Mouse (Mus musculus): Measurements from ENCODE around the gene Stag2. TPM values are rescaled to one million over a fixed set of nuclear protein-coding genes. Genes with fewer than 3 reads are reported as not detected.

Gene Stag2
- total RNA-seq, 2 experiments from 2014 or later: 54.3 to 57.3 TPM

GRCm38 (mm10) chrX:42194608-42195007 lies 45.5 kb downstream of the Stag2 start:
- intact Hi-C loops (cut with DNase I): loop anchor here (5.0 kb wide), 1 partner anchor 42 kb away; no protein-coding TSS in a partner anchor
- DNase-seq: no peak

GRCm38 (mm10) chrX:42202482-42202881 lies 53.4 kb downstream of the Stag2 start:
- no peak for DNase-seq
- intact Hi-C loops (cut with DNase I): loop anchor here (5.0 kb wide), 1 partner anchor 35 kb away; no protein-coding TSS in a partner anchor

DNA sequence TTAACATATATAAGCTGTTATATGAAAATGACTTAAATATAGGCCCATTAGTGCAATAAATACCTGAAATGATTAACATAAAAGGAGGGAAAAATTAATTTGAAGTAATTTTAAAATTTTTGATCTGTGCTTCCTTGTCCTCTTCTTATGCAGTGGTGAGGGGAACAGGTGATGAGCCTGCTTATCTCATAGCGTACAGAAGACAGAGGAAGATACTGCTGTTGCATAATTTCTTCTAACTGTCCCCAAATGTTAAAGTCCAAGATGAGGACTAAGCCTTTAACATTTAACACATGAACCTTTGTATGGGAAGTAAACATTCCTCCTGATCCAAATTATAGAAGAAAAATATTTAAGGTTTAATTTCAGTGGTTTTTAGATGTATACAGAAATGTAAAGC lies 66.6 kb downstream of the Stag2 start:
- intact Hi-C loops (cut with DNase I): no loop called here

GRCm38 (mm10) chrX:42250342-42250741 lies 101.2 kb downstream of the Stag2 start:
- intact Hi-C loops (cut with DNase I): no loop called here
- no peak for DNase-seq

More for the DNA sequence above, 66.6 kb downstream of the Stag2 start:
- DNase-seq: no peak

- no peak for DNase-seq
- intact Hi-C loops (cut with DNase I): loop anchor here (10.0 kb wide), 1 partner anchor 242 kb away; no protein-coding TSS in a partner anchor
Observed at GRCm38 (mm10) chrX:42272713-42273112, 123.6 kb downstream of the Stag2 start.

- DNase-seq: no peak
- intact Hi-C loops (cut with DNase I): no loop called here
Observed at GRCm38 (mm10) chrX:42290215-42290614, 141.1 kb downstream of the Stag2 start.

DNA sequence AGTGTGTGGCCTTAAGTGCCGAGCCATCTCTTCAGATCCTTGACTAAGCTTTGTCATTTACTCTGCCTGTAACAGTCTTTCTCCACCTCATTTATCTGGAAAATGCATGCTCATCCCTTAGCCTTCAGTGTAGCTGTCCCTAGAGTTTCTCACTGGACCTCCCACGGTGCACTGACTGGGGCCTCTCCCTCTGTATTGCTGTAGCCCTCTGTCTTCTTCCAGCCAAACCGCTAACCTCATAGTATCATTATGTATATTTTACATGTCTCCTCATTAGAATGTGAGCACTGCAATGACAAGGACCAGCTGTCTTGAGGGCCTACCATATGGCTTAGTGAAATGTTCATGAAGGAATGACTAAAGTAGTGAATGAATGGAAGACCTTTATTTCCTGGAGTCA lies 166.1 kb downstream of the Stag2 start:
- DNase-seq: no peak
- intact Hi-C loops (cut with DNase I): no loop called here

DNA sequence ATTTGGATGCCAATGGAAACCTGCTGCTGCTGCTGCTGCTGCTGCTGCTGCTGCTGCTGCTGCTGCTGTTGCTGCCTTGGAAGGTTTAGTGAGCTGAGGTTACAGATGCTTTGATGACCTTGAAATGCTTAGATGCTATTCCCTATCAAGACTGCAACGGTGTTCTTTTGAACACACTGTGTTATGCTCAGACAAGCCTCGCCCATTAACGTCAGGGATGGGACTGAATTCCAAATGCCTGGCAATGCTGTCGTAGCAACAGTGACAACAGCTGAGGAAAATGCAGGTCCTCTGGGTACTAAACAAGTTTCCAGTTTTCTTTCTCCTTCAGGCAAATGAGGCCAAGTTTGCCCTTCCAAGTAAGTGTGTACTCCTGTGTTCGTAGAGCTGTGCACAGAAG lies 171.3 kb downstream of the Stag2 start:
- no peak for DNase-seq
- intact Hi-C loops (cut with DNase I): no loop called here

DNA sequence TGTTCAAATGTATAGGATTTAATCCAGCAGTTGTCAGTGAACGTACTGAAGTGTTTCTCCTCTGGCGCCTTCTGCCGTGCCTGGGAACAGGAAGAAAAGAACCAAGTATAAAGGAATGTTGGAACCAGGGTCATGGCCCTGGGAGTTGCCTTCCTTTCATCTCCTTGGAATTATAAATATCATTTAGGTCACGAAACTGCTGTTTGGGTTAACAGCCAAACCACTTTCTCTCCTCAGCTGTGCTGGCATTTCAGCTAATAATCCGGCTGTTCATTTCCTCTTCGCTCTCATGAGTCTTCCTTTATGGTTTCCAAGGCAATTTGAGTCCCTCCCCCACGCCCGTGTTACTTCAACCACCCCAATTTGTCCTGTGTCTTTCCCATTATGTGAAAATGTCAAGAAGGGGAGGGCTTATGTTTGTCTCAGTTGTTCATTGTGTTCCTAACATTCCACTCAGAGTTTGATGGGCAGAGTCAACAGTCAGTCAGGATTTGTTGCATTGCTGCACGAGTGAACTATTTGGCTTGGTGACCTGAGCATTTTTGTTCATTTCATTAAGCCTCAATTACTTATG lies 172.2 kb downstream of the Stag2 start:
- intact Hi-C loops (cut with DNase I): no loop called here
- no peak for DNase-seq

GRCm38 (mm10) chrX:42324848-42325247 lies 175.7 kb downstream of the Stag2 start:
- intact Hi-C loops (cut with DNase I): no loop called here
- DNase-seq: no peak

Other genes with a start within 250 kb of the Stag2 start
- gene Thoc2, start 228.6 kb upstream of the Stag2 start, total RNA-seq (2021): 10 to 100 TPM; 34.5 to 37.5 TPM
- gene Xiap, start 89.6 kb upstream of the Stag2 start, total RNA-seq (2021): 10 to 100 TPM; 36.6 to 39.9 TPM

Measured in heart, postnatal 14 days (tissue).